23 mouse cellular contexts compared by ENCODE assay signal in genomic region chr12:69181800-69182199, GRCm38 (mm10). TPM values are rescaled to one million over a fixed set of nuclear protein-coding genes. Genes with fewer than 3 reads are reported as not detected.
"Had no signal": no experiment of that assay in that cellular context is flagged by ENCODE, and none has a peak within 500 bp of the region (broad histone marks: within the 10 kb centered on the region; RNA-seq: fewer than 3 reads in every experiment).

No protein-coding gene starts in this region.

- H3K36me3 ChIP-seq: midbrain, embryonic 15.5 days had no signal

- H3K4me2 ChIP-seq: lung, embryonic 15.5 days; midbrain, embryonic 12.5 days; midbrain, embryonic 15.5 days; neural tube, embryonic 13.5 days; neural tube, embryonic 15.5 days had no signal

- ATAC-seq: liver, postnatal 0 days; lung, postnatal 0 days; midbrain, embryonic 15.5 days had no signal

- H3K4me3 ChIP-seq: lung, embryonic 15.5 days; midbrain, embryonic 12.5 days; midbrain, embryonic 15.5 days; neural tube, embryonic 13.5 days; neural tube, embryonic 15.5 days had no signal

- H3K27ac ChIP-seq: liver, embryonic 15.5 days; lung, embryonic 15.5 days; macrophage; midbrain, embryonic 12.5 days; midbrain, embryonic 15.5 days; neural tube, embryonic 13.5 days; neural tube, embryonic 15.5 days had no signal

- DNase-seq: liver, postnatal 0 days; lung, adult 2 months; lung, postnatal 14 days; lung, postnatal 36 days; retina, postnatal 1 day; right cerebral cortex, adult 18-20 months; right cerebral cortex, postnatal 25 days; right cerebral cortex, postnatal 4 days; spleen, adult 18-20 months; thymus, adult 2 months; thymus, postnatal 25 days; thymus, postnatal 4 days had no signal

- H3K9ac ChIP-seq: liver, embryonic 15.5 days; liver, postnatal 0 days; lung, embryonic 15.5 days; midbrain, embryonic 12.5 days; midbrain, embryonic 15.5 days; neural tube, embryonic 13.5 days; neural tube, embryonic 15.5 days had no signal

- H3K27me3 ChIP-seq: liver, embryonic 15.5 days; lung, embryonic 15.5 days; megakaryocyte, embryonic 14.5 days; midbrain, embryonic 12.5 days; midbrain, embryonic 15.5 days; neural tube, embryonic 13.5 days; neural tube, embryonic 15.5 days had no signal

- H3K9me3 ChIP-seq: liver, embryonic 15.5 days; lung, embryonic 15.5 days; midbrain, embryonic 12.5 days; midbrain, embryonic 15.5 days; neural tube, embryonic 13.5 days; neural tube, embryonic 15.5 days had no signal

RNA-seq across cellular contexts. Expression of gene Lrr1, which starts 13.2 kb away (rescaled TPM):
- total RNA-seq: monocyte, adult 5-6 weeks had no signal

RNA-seq across cellular contexts. Expression of gene Gm49383, which starts 15.1 kb away (rescaled TPM):
- polyA plus RNA-seq: testis, adult 2 months had no signal
